Mouse (Mus musculus) neutrophil, adult 65 days (primary cell): Measurements from ENCODE around the gene Olfr1173. TPM values are rescaled to one million over a fixed set of nuclear protein-coding genes. Genes with fewer than 3 reads are reported as not detected.

Source experiments
- total RNA-seq: library from RNA; stranded (reverse); gene quantifications from 2 replicates; pipeline ENCODE4 v1.2.4, GENCODE M21; 2023

Olfr1173 gene
- total RNA-seq = not detected in 2 replicates

DNA sequence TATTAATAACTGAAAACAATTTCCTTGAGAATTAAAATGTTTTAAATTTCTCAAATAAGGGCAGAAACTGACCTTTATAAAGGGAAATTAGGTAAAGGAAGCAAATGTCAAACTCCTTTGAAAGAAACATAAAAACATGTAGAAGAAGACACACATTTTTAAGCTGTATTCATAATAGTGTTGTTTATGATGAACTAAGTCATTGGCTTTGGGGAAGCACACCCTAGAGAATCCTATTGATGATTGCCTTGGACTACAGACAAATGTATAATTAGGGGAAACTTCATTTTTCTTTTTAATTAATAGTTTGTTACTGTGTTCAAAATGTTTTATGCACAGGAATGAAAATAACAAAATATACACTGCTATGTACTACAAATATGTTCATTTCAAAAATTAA is at the start of gene Olfr1173:
TSS of gene Olfr1173 (minus strand) at position 101 of the 400 bp plus-strand sequence.

DNA sequence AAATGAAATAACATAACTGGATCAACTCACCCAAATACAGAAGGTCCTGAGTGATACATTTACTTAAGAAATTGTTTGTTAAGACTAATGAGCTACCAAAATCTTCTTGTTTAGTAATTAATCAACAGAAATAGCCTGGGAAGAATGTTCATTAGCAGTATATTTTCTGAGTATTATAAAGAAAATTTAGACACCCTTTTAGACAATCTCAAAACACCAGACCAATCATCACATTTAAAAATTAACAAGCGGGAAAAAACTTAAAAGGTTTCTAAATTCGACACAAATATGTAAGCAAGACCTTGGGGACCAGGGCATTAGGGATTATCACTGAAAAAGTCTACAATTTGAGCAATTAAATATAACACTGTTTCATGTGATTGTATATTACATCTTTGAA is 47.4 kb upstream of the Olfr1173 start, which contains the start of gene Olfr1175-ps:
TSS of gene Olfr1175-ps (minus strand) at position 101 of the 400 bp plus-strand sequence.

GRCm38 (mm10) chr2:88315035-88315434 is 35.4 kb upstream of the Olfr1173 start, which contains the start of gene Olfr1174-ps:
Olfr1174-ps (minus strand) TSS chr2:88315135.

GRCm38 (mm10) chr2:88228234-88228633 is 51.4 kb downstream of the Olfr1173 start, which contains the start of gene Olfr1170:
Olfr1170 (minus strand) TSS chr2:88228334.

Other genes with a start within 250 kb of the Olfr1173 start
- gene Olfr73, start 242.2 kb downstream of the Olfr1173 start, total RNA-seq = not detected in 2 replicates
- not detected in 2 replicates for gene Olfr1162, start 228.7 kb downstream of the Olfr1173 start, total RNA-seq
- not detected in 2 replicates for gene Olfr1163, start 208.0 kb downstream of the Olfr1173 start, total RNA-seq
- gene Olfr1164, start 185.9 kb downstream of the Olfr1173 start, total RNA-seq = not detected in 2 replicates
- gene Olfr1166, start 151.6 kb downstream of the Olfr1173 start, total RNA-seq = not detected in 2 replicates
- not detected in 2 replicates for gene Olfr1167, start 124.7 kb downstream of the Olfr1173 start, total RNA-seq
- gene Olfr1168, start 98.0 kb downstream of the Olfr1173 start, total RNA-seq = not detected in 2 replicates
- gene Olfr1170, start 51.5 kb downstream of the Olfr1173 start, total RNA-seq = not detected in 2 replicates
- gene Olfr1174-ps, start 35.3 kb upstream of the Olfr1173 start, total RNA-seq = not detected in 2 replicates
- gene Olfr1175-ps, start 47.3 kb upstream of the Olfr1173 start, total RNA-seq = not detected in 2 replicates
- gene Olfr1176, start 56.8 kb upstream of the Olfr1173 start, total RNA-seq = not detected in 2 replicates
- gene Olfr1177-ps, start 66.6 kb upstream of the Olfr1173 start, total RNA-seq = not detected in 2 replicates
- not detected in 2 replicates for gene Olfr1178, start 107.2 kb upstream of the Olfr1173 start, total RNA-seq
- not detected in 2 replicates for gene Olfr1179, start 126.6 kb upstream of the Olfr1173 start, total RNA-seq
- not detected in 2 replicates for gene Olfr1180, start 139.3 kb upstream of the Olfr1173 start, total RNA-seq
- gene Olfr1181, start 146.3 kb upstream of the Olfr1173 start, total RNA-seq = not detected in 2 replicates
- gene Gm13757, start 169.3 kb upstream of the Olfr1173 start, total RNA-seq = not detected in 2 replicates
- gene Olfr1183, start 175.0 kb upstream of the Olfr1173 start, total RNA-seq = not detected in 2 replicates
- not detected in 2 replicates for gene Olfr1184, start 203.7 kb upstream of the Olfr1173 start, total RNA-seq
- gene Olfr1185-ps1, start 213.4 kb upstream of the Olfr1173 start, total RNA-seq = not detected in 2 replicates
- gene Olfr1186, start 238.7 kb upstream of the Olfr1173 start, total RNA-seq = not detected in 2 replicates